Mouse (Mus musculus): ENCODE data around the gene Nfkbiz.

The Nfkbiz gene

DNA sequence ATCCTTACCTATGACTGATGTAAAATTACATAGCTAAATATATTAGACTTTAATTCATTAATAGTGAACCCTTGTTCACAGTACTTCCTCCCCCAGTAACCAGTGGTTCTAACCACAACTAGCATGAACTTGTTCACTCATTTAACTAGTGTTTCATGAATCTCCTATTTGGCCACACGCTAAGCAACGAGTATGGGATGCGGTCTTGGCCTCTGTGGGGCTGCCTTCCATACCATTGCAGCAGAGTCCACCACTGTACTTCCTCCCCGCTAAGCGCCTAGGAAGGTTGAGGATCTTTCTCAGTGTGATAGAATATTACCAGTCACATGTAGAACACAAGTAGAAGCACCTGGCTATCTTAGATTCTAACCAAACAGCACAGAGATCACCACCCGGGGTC, 29.4 kb downstream of the Nfkbiz start:
- in situ Hi-C loops (cut with MseI, MboI), result no loop called here

DNA sequence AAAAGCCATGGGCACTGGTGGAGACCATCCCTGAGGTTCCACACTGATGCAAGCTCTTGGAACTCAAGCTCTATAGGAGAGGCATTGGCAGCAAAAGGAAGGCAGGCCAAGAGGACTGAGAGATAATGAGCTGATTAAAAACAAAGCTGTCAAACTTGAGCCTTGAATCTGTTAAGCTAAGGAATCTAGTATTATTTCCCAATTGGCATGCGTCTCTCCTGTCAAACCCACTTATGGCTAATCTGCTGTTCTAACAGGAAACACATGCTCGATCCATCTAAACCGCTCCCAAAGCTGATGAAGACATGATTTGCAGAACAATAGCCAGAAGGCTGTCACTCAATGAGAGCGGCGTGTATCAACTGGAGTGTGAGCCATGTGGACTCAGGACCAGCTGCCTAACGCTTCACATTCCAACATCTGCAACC, 31.2 kb downstream of the Nfkbiz start:
- in situ Hi-C loops (cut with MseI, MboI), result no loop called here

- in situ Hi-C loops (cut with MseI, MboI), result no loop called here
Measured at GRCm38 (mm10) chr16:55804799-55805198, 33.9 kb downstream of the Nfkbiz start.

DNA sequence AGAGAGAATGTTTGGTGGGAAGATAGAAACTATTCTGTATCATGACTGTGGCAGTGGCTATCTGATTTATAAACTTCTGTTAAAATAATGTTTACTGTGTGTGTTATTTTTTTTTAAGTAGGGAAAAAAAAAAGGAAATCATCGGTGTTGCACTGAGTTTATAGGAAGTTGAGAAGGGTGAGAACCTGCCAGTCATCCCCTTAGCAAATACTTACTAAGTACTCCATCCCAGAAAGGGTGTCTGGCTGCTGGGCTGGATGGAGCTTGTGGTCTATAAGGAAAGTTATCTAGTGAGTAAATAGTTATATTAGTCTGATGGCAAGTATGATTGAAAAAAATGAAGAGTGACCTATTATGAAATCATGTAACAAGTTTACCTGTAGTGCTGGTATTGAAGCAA, 37.1 kb downstream of the Nfkbiz start:
- in situ Hi-C loops (cut with MseI, MboI), result no loop called here

- in situ Hi-C loops (cut with MseI, MboI), result no loop called here
Measured at GRCm38 (mm10) chr16:55798845-55799244, 39.9 kb downstream of the Nfkbiz start.

GRCm38 (mm10) chr16:55790326-55790725, 48.4 kb downstream of the Nfkbiz start:
- in situ Hi-C loops (cut with MseI, MboI), result no loop called here

GRCm38 (mm10) chr16:55789291-55789690, 49.4 kb downstream of the Nfkbiz start:
- in situ Hi-C loops (cut with MseI, MboI), result no loop called here

DNA sequence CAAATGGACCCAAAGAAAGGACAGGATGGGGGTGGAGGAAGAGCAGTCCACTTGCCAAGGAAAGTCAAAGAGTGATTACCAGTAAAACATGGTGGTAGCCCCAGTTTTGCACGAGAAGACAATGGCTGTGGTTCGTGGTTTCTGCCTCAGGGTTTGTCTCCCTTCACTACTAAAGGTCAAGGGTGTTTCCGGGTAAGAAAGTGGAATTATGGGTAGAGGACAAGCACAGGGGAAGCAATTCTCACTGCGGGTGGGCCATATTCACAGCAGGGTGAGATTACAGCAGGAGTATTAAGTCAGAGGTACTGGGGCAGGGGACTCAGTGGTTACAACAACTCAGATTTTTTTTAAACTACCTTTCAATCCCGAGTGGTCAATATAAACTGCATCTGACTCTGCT, 50.0 kb downstream of the Nfkbiz start:
- in situ Hi-C loops (cut with MseI, MboI), result no loop called here

GRCm38 (mm10) chr16:55787385-55788072, 51.2 kb downstream of the Nfkbiz start:
- in situ Hi-C loops (cut with MseI, MboI), result no loop called here

- in situ Hi-C loops (cut with MseI, MboI), result no loop called here
Measured at GRCm38 (mm10) chr16:55784379-55784778, 54.3 kb downstream of the Nfkbiz start.

GRCm38 (mm10) chr16:55783923-55784322, 54.8 kb downstream of the Nfkbiz start:
- in situ Hi-C loops (cut with MseI, MboI), result no loop called here

GRCm38 (mm10) chr16:55782911-55783310, 55.8 kb downstream of the Nfkbiz start:
- in situ Hi-C loops (cut with MseI, MboI), result no loop called here

GRCm38 (mm10) chr16:55781809-55782208, 56.9 kb downstream of the Nfkbiz start:
- in situ Hi-C loops (cut with MseI, MboI), result no loop called here

DNA sequence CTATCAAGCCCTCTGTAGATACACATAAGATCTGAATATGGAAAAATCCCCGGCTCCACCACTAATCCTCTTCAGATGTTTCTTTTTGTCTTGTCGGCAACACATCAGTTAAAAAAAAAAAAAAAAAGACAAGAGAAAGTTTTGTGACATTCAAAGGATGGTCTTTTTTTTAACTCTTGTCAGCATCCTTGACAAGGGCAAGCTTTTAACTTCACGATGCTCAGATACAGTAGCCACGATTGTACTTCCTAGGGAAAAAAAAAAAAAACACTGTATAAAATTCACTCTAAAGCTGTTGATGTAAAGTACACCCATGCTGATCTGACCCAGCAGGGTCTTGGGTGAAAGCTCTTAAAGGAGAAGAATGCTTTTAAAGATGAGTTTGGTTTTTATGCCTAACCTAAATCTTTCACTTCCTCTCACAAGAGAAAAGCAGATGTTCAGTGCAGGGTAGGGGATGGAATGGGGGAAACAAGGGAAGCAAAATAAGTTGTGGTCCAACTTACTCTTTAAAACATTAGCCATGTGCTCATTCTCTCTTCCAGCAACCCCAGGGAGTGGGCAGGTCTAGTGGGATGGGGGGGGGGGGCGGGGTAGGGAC, 57.6 kb downstream of the Nfkbiz start:
- in situ Hi-C loops (cut with MseI, MboI), result no loop called here

DNA sequence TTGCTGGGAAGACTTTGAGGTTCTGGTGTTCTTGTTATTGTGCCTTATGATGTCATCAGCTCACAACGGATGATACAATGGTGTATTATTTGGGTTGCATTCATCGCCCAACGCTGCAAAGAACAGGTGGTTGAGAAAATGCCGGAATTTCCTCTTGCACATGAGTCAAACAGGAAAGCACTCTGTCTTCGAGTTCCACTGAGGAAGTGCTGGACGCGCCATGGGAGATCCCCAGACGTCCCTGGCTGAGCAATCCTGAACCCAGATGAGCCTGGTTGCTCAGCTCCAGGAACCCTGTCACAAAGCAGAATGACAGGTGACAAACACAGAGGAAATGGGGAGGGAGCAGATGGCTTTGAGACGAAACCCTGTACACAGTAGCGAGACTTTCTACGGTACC, 62.4 kb downstream of the Nfkbiz start:
- in situ Hi-C loops (cut with MseI, MboI), result no loop called here

DNA sequence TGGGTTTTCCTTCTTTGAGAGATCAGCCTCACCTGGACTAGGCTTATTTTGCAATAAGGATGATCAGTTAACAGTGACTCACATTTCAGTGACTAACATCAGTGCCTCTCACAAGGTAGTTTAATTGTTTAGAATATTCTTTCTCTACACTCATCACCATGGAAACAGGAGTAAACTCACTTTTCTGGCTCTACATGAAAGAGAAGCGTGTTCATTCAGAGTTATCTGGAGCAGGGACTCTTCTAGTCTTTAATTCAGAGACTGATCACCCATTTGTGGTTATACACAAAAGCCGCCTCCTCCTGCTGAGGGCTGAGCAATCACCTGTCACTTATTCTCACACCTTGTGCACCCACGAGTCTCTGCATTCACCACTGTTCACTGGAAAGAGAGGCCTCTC, 68.5 kb downstream of the Nfkbiz start:
- in situ Hi-C loops (cut with MseI, MboI), result no loop called here

All from mouse trophoblast stem cell (cell line).